Mouse (Mus musculus) left cerebral cortex, postnatal 14 days (tissue): ENCODE measurements around the gene Calml3. TPM values are rescaled to one million over a fixed set of nuclear protein-coding genes. Genes with fewer than 3 reads are reported as not detected.

ENCODE experiments used
- DNase-seq, 2 experiments: peaks; one replicate each; pipeline ENCODE4 v3.0.0; 2021 to 2022; ENCODE audit warnings: low spot score in 2 of 2, mixed read lengths in 1 of 2
- intact Hi-C: fragments of 180-260 bp; cut with DNase I; formaldehyde crosslinking; loops from one replicate; pipeline ENCODE4 v1.15.1; 2025
- total RNA-seq, 2 experiments: library from RNA; stranded (reverse); gene quantifications; 2 replicates each; pipeline ENCODE4 v1.2.3; 2021

The Calml3 gene
- total RNA-seq, 2 experiments from 2014 or later: not detected

GRCm38 (mm10) chr13:3787102-3787501, 17.0 kb downstream of the Calml3 start:
- intact Hi-C loops: no loop called here
- DNase-seq: no peak

DNA sequence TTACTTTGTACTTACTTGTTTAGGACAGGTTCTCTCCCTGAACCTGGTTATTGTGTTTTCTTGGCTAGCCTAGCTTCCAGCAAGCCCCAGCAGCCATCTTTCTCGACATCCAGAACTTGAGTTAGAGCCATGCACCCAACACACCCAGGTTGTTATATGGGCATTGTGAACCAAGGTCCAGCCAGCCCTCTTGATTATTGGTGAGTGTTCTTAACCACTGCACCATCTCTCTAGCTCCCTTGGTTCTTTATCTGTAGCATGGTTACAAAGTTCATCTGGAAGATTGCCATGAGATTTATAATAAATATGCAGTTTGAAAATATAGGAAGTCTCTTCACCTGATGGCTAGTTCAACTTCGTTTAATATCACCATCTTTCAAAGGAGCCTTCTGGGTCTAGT, 20.5 kb downstream of the Calml3 start:
- intact Hi-C loops: no loop called here
- DNase-seq: no peak

DNA sequence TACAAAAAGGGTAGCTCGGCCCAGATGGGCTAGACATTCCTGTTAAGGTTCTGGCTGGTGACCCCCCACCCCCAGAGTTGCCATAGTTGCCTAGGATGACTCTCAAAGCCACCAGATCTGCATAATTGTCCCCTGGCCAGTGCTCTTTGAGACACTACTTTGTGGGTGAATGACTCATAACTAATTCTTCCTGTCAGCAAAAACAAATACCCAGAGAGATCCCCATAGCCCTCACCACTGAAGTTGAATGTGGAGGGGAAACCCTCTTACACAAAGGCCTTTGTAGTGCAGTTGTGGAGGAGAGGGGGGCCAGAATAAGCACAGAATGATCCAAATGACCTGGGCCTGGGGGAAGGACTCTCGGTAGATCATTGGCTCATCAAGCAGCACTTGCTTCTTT, 21.6 kb downstream of the Calml3 start:
- DNase-seq: no peak
- intact Hi-C loops: no loop called here

GRCm38 (mm10) chr13:3779575-3780226, 24.4 kb downstream of the Calml3 start:
- DNase-seq: no peak
- intact Hi-C loops: no loop called here

DNA sequence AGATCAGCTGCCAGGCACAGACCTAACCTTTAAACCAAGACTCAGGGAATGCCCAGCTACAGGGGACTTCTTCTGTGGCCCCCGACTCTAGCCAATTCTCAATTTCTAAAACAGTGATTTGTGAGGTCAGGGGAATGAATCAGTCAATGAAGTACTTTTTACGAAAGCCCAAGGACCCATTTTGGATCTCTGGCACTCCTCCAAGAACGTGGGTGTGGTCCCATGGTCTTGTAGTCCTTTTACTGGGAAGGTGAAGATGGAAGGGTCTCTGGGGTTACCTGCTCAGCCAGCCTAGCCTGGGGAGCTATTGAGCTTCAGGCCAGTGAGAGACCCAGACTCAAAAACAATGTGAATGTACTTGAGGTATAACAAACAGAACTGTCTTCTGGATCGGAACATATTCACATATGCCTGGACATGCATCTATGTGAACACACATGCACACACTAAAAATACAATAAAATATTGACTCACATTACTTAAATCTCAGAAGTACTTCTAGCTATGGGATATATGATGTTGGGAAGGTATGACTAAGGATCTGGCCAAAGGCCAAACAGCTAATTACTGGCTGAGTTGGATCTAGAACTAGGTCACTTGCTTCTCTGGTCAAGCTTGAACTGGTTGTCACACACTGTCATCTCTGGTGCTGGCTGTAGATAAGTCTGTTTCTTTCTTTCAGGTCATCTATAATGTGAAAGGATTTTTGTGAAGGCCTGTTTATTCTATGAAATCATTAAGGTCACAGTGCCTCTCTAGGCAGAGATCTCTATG, 25.3 kb downstream of the Calml3 start:
- intact Hi-C loops: no loop called here
- no peak for DNase-seq

- intact Hi-C loops: no loop called here
- no peak for DNase-seq
Observed at GRCm38 (mm10) chr13:3777216-3777912, 26.8 kb downstream of the Calml3 start.

DNA sequence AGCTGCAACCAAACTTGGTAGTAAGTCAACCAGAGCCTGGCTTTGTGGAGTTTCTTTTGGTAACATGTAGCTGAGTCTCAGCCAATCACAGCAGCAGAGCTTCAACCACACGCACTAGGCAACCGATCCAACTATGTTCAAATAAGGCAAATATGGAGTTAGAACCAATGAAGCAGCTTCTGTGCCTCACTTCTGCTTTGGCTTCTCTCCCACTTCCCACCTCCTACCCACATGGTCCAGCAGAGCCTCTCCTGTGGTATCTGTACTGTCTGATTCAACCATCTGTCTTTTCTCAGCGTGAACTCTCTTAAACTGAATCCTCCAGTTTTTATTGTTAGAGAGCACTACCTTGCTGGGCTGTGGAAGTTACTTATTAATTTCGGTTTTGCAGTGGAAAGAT, 27.7 kb downstream of the Calml3 start:
- DNase-seq: peak; percentile 64 to 93
- intact Hi-C loops: no loop called here

DNA sequence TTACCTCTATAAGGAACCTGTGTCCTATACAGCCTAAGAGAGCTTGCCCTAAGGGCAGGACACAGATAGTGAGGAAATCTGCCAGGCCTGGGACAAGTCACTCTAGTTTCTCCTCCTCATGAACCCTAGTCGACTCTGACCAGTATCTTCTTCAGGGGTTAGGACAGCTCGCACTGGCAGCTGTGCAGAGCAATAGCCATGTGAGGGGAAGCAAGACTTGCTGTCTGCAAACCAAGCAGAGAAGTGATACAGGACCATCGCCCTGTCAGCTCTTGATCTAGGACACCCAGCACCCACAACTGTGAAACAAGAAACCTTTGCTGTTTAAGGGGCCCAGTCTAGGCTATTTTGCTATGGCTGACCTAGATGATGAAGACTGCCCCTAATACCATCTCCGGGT, 29.1 kb downstream of the Calml3 start:
- DNase-seq: no peak
- intact Hi-C loops: no loop called here

DNA sequence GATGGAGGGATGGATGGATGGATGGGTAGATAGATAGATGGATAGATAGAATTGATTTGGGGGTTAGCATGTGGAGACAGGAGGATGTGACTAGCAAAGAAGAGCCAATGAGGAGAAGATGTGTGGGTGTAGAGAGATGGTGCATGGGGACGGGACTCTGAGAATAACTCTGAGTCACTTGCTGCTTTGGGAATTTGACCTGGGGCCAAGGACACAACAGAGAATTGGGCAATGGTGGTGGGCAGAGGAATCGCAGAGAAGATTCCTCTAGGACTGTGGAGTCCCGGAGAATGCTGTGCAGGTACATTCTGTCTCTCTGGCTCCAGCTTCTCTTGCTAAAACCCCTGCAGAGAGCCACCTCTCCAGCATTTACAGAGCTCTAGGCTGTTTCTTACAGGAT, 29.8 kb downstream of the Calml3 start:
- intact Hi-C loops: no loop called here

GRCm38 (mm10) chr13:3773149-3773688, 30.9 kb downstream of the Calml3 start:
- no peak for DNase-seq

More for the DNA sequence above, 29.8 kb downstream of the Calml3 start:
- peak in 1 of 2 experiments; percentile 72 for DNase-seq

GRCm38 (mm10) chr13:3771221-3771620, 32.9 kb downstream of the Calml3 start:
- intact Hi-C loops: no loop called here
- DNase-seq: no peak

More at GRCm38 (mm10) chr13:3773149-3773688, 30.9 kb downstream of the Calml3 start:
- intact Hi-C loops: no loop called here

GRCm38 (mm10) chr13:3770170-3771024, 33.7 kb downstream of the Calml3 start:
- DNase-seq: peak; percentile 39 to 47

GRCm38 (mm10) chr13:3769531-3769930, 34.6 kb downstream of the Calml3 start:
- DNase-seq: no peak
- intact Hi-C loops: no loop called here

More at GRCm38 (mm10) chr13:3770170-3771024, 33.7 kb downstream of the Calml3 start:
- intact Hi-C loops: no loop called here

GRCm38 (mm10) chr13:3768621-3769020, 35.5 kb downstream of the Calml3 start:
- intact Hi-C loops: no loop called here
- DNase-seq: no peak

- no peak for DNase-seq
- intact Hi-C loops: no loop called here
Observed at GRCm38 (mm10) chr13:3767086-3767485, 37.0 kb downstream of the Calml3 start.

- intact Hi-C loops: no loop called here
- peak in 1 of 2 experiments; percentile 45 for DNase-seq
Observed at GRCm38 (mm10) chr13:3765781-3766180, 38.3 kb downstream of the Calml3 start.

DNA sequence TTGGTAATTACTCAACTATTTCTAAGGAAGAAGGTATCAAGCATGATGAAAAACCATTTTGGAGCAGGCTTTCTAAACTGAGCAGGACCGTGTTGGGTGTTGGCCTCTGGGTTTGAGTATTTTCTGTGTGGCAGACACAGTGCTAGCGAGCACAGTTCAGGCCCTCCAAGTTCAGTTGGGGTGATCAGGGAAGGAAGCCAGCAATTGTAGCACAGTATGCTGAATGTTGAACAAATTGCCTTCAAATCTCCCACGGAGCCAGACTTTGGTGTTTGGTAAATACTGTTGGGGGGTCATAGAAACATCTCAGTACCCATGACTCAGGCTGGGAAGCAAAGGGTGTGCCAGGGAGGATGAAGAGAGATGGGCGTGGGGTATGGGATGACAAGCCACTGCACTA, 43.0 kb downstream of the Calml3 start:
- intact Hi-C loops: no loop called here
- DNase-seq: no peak

DNA sequence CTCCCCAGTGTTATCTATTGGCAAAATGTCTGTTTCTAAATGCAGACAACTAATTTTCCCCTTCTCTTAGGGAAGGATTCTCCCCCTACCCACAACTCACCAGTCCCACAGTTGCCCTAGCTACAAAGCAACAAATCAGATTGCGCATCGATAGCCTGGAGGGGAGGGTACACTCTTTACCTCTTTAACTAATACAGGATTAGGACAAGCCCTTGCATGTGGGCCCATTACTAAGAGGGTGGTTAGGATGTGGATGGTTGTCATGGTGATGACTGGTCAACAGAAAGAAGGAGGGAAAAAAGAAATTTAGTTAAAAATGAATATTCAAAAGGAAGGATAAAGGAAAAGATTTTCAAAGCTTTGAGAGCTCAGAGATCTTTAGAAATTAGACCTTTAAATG, 45.8 kb downstream of the Calml3 start:
- intact Hi-C loops: no loop called here
- DNase-seq: no peak

- intact Hi-C loops: no loop called here
- DNase-seq: no peak
Observed at GRCm38 (mm10) chr13:3753291-3753690, 50.8 kb downstream of the Calml3 start.
